Mouse (Mus musculus) megakaryocyte, embryonic 14.5 days (primary cell): ENCODE measurements around the gene Fgf18.

ENCODE experiments used
- FLI1 ChIP-seq: IDR thresholded peaks from 2 replicates; pipeline ENCODE4 v1.6.1; 2012; ENCODE audit warnings: low read length, inconsistent platforms, mixed read lengths
- GATA1 ChIP-seq: IDR thresholded peaks from 3 replicates; pipeline ENCODE4 v1.6.1; 2012; ENCODE audit warnings: mixed read lengths, low read length, inconsistent platforms, borderline replicate concordance

- TF ChIP-seq GATA1 (no peak), FLI1 (no peak)
Measured at GRCm38 (mm10) chr11:33152997-33153396, 5.8 kb upstream of the Fgf18 start.
